Mouse (Mus musculus) fibroblast of lung, adult 2 months (primary cell): ENCODE data around the gene Ilf3.

Experiments
- DNase-seq: peaks from one replicate; pipeline ENCODE4 v3.0.0-alpha.2; 2011; ENCODE audit warnings: low read depth

Ilf3 gene

DNA sequence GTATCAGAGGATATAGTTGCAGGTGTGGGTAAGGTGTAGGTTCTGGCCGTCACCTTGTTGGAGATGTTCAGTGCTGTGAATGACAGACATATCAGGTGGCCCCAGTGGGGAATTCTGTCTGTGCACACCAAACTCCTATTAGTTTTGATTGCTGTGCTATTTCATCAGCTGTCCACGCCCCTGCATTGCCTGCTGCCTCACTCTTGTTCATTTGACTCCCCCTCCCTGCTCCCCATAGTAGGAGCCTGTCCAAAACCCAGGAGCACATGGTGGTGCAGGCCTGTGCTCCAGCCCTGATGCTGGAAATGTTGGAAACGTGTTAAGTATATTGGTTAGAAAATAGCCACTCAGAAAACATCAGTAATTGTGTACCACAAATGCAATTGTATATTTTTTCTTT, 71.8 kb downstream of the Ilf3 start:
- DNase-seq = peak; percentile 53

DNA sequence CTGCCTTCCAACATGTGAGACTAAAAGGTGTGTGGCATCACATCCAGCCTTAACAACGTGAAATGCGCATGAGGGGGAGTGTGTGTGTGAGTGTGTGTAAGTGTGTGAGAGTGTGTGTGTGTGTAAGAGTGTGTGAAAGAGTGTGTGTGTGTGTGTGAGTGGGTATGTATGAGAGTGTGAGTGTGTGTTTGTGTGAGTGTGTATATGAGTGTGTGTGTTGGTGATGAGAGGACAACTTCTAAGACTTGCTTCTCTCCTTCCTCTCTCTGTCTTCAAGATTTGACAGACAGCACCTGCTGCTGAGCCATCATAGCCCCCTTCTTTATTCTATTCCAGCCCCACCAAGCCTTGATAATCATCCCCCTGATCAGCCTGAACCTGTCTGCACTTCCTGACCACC, 72.2 kb downstream of the Ilf3 start:
- no peak for DNase-seq

DNA sequence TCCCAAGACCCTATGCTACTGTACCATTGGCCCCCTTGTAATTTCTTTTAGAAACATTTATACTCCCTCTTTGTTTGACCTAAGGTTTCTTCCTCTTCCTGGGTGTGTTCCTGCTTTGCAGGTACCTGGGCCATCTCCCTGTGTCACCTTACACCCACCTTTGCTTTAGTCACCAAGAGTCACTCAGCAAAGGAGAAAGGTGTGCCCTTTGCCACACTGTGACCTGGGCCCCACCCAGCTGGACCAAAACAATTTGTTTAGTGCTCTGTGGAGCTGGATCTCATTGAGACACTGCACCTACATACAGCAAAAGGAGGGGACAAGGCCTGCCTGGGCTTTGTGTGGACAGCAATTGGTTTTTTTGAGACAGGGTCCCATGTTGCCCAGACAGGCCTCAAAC, 72.7 kb downstream of the Ilf3 start:
- DNase-seq = no peak

DNA sequence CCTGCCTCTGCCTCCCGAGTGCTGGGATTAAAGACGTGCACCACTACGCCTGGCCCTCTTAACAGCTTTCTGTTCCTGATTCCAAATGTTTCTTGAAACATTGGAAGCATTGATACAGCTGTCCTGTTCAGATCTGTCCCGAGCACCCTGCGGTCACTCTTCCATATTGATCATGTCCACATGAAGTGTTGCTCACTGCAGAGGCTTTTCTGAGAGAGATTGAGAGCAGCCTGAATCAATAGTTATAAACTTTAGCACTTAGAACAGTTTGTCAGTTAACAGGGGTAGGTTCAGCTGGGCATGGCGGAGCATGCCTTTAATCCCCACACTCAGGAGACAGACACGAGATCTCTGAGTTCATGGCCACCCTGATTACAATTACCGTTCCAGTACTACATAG, 76.2 kb downstream of the Ilf3 start:
- no peak for DNase-seq

DNA sequence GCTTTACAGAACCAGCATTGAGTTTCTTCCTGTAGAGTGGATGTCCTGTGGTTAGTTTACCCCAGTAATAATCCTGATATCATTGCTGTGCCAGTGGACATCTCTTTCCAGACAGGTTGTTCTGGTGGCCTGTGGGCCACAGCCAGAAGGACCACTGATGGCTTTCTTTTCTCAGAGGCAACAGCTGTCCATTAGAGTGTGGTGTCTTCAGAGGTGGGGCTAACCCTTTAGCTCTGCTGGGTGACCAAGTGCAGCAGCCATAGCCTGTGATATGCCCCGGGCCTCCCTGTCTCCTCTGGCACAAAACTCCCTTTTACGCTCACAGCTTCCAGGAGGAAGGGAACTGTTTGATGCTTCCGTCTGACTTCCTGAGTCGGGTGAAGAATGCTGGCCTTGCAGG, 76.9 kb downstream of the Ilf3 start:
- no peak for DNase-seq

DNA sequence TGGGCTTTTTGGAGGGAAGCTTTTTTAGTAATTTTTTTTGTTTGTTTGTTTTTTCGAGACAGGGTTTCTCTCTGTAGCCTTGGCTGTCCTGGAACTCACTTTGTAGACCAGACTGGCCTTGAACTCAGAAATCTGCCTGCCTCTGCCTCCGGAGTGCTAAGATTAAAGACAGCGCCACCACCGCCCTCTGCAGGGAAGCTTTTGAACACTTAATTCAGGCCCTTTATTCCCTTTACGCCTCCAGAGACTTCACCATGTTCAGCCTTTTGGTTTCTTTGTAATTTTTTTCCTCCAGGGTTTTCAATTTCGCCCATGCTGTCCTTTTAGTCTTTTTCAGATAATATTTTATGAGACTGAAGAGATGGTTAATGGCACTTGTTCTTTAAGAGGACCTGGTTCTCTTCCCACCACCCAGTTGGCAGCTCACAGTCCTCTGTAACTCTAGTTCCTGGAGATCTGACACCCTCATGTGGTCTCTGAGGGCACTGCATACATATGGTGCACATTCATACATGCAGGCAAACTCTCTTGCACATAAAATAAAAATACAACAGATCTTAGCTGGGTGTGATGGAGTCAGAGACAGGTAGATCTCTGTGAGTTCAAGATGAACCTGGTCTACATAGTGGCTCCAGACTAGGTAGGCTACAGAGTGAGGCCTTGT, 77.5 kb downstream of the Ilf3 start:
- DNase-seq = no peak

DNA sequence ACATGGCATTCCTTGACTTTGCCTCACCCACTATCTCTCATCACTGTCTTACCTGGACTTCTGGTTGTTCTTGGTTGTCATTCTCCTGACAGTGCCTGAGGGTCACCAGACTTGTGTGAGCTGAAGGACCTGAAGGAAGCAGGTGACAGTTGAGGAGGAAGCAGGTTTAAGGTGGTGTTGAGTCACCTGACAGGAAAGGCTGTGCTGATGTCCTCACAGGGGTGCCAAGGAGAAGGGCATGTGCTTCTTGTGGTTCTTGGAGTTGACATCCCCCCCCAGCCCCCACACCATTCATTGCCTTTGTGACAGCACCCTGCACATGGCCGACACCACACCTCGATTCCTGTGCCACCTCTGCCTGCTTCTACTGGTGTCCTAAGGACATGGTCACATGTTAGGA, 80.1 kb downstream of the Ilf3 start:
- no peak for DNase-seq

DNA sequence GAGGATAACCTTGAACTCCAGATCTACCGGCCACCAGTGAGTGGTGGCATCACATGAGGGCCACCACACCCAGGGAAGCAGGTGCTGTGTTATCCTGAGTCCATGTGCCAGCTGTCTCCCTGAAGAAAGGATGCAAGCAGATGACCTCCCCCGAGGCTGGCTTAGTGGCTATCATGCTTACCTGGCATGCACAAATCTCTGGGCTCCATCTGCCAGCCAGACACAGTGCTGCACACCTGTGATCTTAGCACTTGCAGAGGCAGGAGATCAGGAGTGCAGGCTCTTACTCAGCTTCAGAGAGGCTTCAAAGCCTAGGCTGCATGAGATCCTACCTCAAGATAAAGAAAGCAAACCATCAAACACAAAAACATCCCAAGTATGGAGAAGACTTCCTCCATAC, 82.0 kb downstream of the Ilf3 start:
- DNase-seq = no peak

DNA sequence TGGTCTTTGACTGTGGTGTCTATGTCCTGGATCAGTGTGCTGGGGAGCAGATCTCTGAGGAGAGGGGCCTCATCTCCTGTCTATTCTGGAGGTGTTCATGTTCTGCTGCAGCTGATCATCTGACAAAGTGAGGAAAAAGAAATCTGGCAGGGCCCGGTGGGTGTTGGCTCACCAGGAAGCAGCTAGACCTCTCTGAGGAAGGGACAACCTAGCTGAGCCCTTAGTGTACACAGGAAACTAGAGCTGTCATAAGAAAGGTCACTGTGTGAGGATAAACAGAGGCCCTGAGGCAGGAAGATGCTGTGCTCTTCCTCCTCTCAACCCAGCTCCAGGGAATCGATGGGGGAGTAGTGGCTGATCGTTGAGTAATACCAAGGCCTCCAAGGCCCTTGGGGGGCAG, 82.6 kb downstream of the Ilf3 start:
- DNase-seq = no peak

DNA sequence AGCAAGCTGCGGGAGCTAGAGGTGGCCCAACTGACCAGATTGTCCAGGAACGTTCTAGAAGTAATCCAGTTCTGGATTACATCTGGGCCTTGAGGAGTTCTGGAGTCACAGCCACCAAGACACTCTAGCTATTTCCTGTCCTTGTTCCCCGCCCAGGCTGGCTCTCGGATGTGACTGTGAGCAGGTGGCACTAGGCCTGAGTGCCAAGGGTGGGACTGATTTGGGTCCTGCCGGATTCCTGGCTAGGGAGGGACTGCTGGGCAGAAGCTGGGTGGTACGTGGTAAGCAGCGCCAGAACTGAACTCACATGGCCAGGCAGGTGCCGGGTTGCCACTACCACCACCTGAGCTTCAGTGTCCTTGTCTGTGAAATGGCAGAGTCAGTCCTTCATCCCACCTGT, 83.7 kb downstream of the Ilf3 start:
- no peak for DNase-seq

DNA sequence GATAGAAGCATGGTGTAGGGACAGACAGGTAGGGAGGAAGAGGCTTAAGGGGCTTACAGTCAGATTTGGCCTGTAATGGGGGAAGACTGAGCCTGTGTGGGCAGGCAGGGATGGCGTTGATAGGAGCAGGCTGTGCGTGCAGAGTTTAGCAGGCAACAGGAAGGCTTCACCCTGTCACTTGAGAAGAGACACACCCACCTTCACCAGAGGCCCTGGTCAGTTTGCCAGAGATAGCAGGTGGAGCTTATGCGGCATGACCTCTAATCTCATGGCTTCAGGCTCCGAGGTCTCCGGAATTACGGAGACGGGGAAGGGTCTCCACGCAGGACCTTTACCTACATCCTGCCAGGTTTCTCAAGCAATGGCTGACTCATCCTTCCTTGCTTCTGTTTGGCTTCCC, 84.2 kb downstream of the Ilf3 start:
- DNase-seq = no peak

DNA sequence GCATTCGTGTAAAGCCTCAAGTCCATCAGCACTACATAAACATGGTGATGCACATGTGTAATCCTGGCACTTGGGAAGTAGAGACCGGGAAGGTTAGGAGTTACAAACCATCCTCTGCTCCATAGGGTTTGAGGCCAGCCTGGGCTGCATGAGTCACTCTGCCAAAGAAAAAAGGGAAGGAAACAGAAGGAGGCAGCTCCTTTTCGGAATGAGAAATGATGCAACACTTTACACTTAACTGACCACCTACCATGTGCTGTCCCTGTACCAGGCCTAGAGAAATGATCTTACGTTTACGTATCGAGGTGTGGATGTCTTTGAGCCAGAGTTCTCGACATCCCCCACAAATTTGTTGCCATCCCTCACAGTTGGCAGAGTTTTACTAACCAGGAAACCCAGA, 85.3 kb downstream of the Ilf3 start:
- no peak for DNase-seq

DNA sequence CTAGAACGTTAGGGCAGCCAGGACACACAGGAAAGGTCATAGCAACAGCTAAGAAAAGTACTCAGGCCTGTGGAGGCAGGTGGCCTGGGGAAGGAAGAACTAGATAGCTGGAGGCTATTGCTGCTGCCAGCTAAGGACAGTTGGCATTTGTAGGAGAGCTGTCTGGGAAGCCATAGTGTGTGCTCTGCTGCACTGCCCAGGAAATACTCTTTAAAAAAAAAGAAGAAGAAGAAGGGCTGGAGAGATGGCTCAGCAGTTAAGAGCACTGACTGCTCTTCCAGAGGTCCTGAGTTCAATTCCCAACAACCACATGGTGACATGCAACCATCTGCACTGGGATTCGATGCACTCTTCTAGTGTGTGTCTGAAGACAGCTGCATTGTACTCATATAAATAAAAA, 85.8 kb downstream of the Ilf3 start:
- DNase-seq = no peak

DNA sequence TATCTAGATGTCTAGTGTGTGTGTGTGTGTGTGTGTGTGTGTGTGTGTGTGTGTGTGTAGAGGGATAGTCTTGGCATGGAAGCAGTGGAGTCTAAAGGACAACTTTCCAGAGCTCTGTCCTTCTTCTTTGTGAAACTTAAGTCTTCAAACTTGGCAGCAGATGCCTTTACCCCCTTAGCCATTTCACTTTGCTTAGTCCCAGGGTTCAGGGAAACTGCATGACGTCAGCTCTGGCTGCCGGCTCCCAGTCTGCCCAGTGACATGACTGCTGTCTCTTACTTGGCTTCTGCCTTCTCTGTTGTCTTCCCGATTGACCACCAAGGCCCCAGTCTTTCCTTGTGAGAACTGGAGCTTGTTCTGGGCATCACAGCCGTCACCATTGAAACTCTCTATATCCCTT, 86.9 kb downstream of the Ilf3 start:
- DNase-seq = no peak
